Mouse (Mus musculus) heart, adult 2 months (tissue): ENCODE measurements at regions not wholly inside any gene's neighbourhood (a gene's known extent, or its start where the extent isn't known, plus 50 kb on each side); places are given as distances from the start of the nearest gene placed in this dataset.

Source experiments
- CTCF ChIP-seq: fragments of 200-600 bp; IDR thresholded peaks from 2 replicates; pipeline ENCODE4 v1.8.1; 2022; ENCODE audit warnings: antibody characterized with exemption, mild to moderate bottlenecking, moderate library complexity
- POLR2A ChIP-seq: fragments of 200-500 bp; IDR thresholded peaks from 2 replicates; pipeline ENCODE4 v1.6.1; 2011; ENCODE audit warnings: mild to moderate bottlenecking, low read depth, low read length, control low read depth; ENCODE audit not compliant: insufficient read depth

GRCm38 (mm10) chr13:113443078-113443477, 150.1 kb downstream of the BC067074 start:
- TF ChIP-seq POLR2A (no peak), CTCF (no peak)
